Mouse (Mus musculus) heart, postnatal 14 days (tissue): ENCODE data around the gene Mucl1. TPM values are rescaled to one million over a fixed set of nuclear protein-coding genes. Genes with fewer than 3 reads are reported as not detected.
"Not testable (repeated sequence)": the region's sequence is repeated elsewhere in the genome, so short reads cannot be mapped to it uniquely, and the experiment has no call there.

ENCODE experiments used
- DNase-seq, 2 experiments: peaks; one replicate each; pipeline ENCODE4 v3.0.0; 2021 to 2022
- intact Hi-C: fragments of 180-260 bp; cut with DNase I; formaldehyde crosslinking; loops from one replicate; pipeline ENCODE4 v1.15.1; 2025
- long read RNA-seq, 2 experiments: library from polyadenylated mRNA; stranded (forward); transcript quantifications; one replicate each; pipeline ENCODE4 v2.0.0; 2021
- total RNA-seq, 2 experiments: library from RNA; stranded (reverse); gene quantifications; 2 replicates each; pipeline ENCODE4 v1.2.3; 2021

The Mucl1 gene
- not detected for total RNA-seq
- long read RNA-seq, experiment 1 = 0 reads
- long read RNA-seq, experiment 2 = 0 reads

DNA sequence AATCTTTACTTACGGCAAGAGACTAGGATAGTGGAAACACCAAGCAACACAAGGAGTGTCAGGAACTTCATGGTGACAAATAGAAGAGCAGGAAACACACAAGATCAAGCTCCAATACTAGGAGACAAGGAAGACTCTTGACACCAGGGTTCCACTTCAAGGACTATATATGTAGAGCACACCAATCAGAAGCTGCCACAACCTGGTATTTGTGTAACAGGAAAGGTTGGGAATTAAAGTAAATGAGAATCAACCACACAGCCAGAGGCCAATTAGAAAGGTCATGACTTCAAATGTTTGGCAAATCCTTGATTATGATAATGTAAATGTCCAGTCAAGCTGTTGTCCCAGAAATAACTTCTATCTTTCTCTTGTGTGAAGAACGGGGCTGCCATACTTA, at the start of gene Mucl1:
Gene Mucl1 (minus strand): TSS at position 101 of the 400 bp plus-strand sequence.
- intact Hi-C loops = no loop called here
- no peak for DNase-seq

GRCm38 (mm10) chr15:103766836-103767235, 11.6 kb upstream of the Mucl1 start:
- intact Hi-C loops = not testable (repeated sequence)
- DNase-seq = peak; percentile 9 to 46

DNA sequence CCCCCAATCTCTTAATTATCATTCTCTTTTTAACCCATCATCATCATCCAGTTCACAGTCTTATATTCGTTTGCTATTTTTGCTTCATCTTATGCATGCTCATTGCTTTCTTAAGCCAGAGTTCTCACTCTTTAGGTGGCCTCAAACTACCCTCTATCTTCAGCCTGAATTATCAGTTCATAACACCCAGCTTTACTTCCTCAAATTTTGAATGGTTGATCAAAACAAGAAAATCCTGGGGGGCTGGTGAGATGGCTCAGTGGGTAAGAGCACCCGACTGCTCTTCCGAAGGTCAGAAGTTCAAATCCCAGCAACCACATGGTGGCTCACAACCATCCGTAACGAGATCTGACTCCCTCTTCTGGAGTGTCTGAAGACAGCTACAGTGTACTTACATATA, 38.4 kb downstream of the Mucl1 start:
- DNase-seq, intact Hi-C loops: not testable (repeated sequence)

Other genes with a start within 250 kb of the Mucl1 start
- gene Ppp1r1a, start 217.5 kb downstream of the Mucl1 start, total RNA-seq = 10 to 100 TPM in 1 of 2 experiments, 1 to 10 TPM in 1; 9.6 to 10.8 TPM
- not detected for gene Glycam1, start 190.4 kb downstream of the Mucl1 start, total RNA-seq
- not detected for gene Mucl2, start 143.8 kb upstream of the Mucl1 start, total RNA-seq